Mouse (Mus musculus): ENCODE measurements around the gene Hoxc9.

DNA sequence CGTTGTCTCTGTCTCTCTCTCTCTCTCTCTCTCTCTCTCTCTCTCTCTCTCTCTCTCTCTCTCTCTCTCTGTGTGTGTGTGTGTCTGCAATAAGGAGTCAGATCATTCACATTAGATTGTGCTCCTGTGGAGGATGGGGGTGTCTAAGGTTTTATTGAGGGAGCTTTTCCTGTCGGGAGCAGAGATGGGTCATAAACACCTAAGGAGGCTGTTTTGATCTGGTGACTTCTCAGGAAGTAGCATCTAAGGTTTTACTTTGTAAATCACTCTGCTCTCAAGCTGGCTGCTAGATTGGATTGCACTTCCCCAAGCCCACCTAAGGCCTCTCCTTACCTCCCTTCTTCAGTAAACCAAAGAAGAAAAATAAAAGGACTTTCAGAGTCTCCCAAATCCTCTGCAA is 47.9 kb downstream of the Hoxc9 start:
- TF ChIP-seq KAT2A (IDR thresholded peaks at IDR 0.05; ENCODE audit: insufficient replicate concordance, low read length), result no peak
- no peak for TF ChIP-seq ZNF384 (IDR thresholded peaks at IDR 0.05; ENCODE audit: low read depth, low read length)
- no peak for TF ChIP-seq CTCF (conservative IDR thresholded peaks at IDR 0.05 in 1 of 2, IDR thresholded peaks at IDR 0.05 in 1 of 2; ENCODE audit: low read depth in 2 of 2, low read length in 2 of 2)
- TF ChIP-seq POLR2A (IDR thresholded peaks at IDR 0.05; ENCODE audit: low read depth, low read length), result no peak
- TF ChIP-seq GABPA (IDR thresholded peaks at IDR 0.05; ENCODE audit: insufficient replicate concordance, low read depth, low read length), result no peak
- no peak for TF ChIP-seq JUND (conservative IDR thresholded peaks at IDR 0.05; ENCODE audit: low read depth, low read length)
- TF ChIP-seq MAZ (IDR thresholded peaks at IDR 0.05; ENCODE audit: low read depth, low read length), result no peak
- TF ChIP-seq MEF2A (IDR thresholded peaks at IDR 0.05; ENCODE audit: borderline replicate concordance, low read depth, low read length), result no peak
- no peak for TF ChIP-seq ELF1 (IDR thresholded peaks at IDR 0.05; ENCODE audit: low read depth, low read length)
- no peak for TF ChIP-seq RAD21 (IDR thresholded peaks at IDR 0.05; ENCODE audit: low read depth, low read length)
- no peak for TF ChIP-seq NELFE (IDR thresholded peaks at IDR 0.05; ENCODE audit: low read depth, low read length)
- TF ChIP-seq MAFK (IDR thresholded peaks at IDR 0.05; ENCODE audit: insufficient replicate concordance, low read length), result no peak
- TF ChIP-seq HCFC1 (IDR thresholded peaks at IDR 0.05; ENCODE audit: low read depth, low read length), result no peak

Data from CH12.LX (cell line).